Mouse (Mus musculus) frontal cortex, postnatal 25 days (tissue): Measurements from ENCODE around the gene Mrps23.
"Not testable (repeated sequence)": the region's sequence is repeated elsewhere in the genome, so short reads cannot be mapped to it uniquely, and the experiment has no call there.

Experiments used
- DNase-seq, 2 experiments: peaks; one replicate each; pipeline ENCODE4 v3.0.0; 2022; ENCODE audit warnings: low spot score in 2 of 2

The Mrps23 gene

GRCm38 (mm10) chr11:88173386-88174025 lies 30.7 kb upstream of the Mrps23 start:
- DNase-seq, result no peak

- no peak for DNase-seq
These were observed 23.7 kb upstream of the Mrps23 start for GRCm38 (mm10) chr11:88180467-88180958.

DNA sequence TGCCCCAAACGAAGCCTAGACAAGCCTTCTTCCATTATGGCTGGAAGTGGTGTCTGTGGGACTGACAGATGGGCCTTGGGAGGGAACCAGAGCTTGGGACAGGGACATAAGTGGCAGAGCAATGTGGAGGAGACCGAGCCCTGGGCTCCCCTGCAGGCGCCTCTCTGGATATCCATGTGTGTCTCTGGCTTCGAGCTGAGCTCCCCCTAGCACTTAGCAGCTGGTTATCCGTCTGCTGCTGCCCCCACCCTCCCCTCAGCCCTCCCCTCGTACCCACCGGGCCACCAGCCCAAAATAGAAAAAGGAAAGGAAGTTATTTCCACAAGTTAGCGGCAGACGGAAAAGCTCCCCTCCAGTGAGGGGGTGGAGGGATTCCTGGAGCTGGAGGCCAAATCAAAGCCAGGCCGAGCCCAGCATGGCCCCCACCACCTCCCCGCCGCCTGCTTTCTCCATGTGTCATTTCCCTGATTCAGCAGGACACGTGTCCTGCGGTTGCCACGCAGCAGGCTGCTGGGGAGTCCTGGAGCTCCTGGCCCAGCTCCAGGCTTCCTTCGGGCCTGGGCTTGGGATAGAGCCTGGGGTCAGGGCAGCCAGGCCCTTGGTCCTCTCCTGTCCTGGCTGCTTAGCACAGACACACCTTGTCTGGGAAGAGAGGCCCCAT lies 23.1 kb upstream of the Mrps23 start:
- peak in 1 of 2 experiments; percentile 19 for DNase-seq

- no peak for DNase-seq
These were observed 19.5 kb upstream of the Mrps23 start for GRCm38 (mm10) chr11:88184632-88185180.

- no peak for DNase-seq
These were observed 17.9 kb upstream of the Mrps23 start for GRCm38 (mm10) chr11:88186078-88186946.

- DNase-seq, result no peak
These were observed 17.3 kb upstream of the Mrps23 start for GRCm38 (mm10) chr11:88186947-88187243.

DNA sequence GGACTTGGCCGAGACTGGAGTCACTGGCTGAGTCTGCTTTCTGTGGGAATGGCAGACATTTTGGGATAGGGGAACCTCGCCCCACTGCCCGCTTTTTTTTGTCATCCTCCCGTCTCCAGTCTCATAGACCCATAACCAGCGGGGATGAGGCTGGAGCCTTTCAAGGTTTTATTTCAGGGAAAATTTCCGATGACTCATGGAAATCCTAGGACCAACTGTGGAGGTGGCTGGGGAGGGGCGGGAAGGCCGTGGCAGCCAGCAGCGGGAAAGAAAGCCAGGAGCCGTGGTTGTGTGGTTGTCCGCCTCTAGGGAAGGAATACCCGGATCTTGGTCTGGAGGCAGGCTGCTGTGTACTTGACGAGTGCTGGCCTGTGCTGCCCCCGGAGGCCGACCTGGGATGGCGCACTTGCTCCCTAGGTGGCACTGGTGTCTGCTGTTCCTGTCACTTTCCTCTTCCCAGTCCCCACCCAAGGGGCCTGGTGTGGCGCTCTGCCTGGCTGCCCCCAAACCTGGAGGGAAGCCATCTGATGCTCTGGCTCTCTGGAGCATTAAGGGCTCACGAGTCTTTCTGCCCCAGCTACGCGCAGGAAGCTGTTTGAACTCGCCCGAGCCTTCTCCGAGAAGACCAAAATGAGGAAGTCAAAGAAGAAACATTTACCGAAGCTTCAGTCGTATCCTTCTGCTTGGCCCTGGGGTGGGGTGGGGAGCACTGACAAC lies 16.6 kb upstream of the Mrps23 start:
- DNase-seq, result peak; percentile 65 to 73

- DNase-seq, result no peak
These were observed 16.0 kb upstream of the Mrps23 start for GRCm38 (mm10) chr11:88188216-88188615.

DNA sequence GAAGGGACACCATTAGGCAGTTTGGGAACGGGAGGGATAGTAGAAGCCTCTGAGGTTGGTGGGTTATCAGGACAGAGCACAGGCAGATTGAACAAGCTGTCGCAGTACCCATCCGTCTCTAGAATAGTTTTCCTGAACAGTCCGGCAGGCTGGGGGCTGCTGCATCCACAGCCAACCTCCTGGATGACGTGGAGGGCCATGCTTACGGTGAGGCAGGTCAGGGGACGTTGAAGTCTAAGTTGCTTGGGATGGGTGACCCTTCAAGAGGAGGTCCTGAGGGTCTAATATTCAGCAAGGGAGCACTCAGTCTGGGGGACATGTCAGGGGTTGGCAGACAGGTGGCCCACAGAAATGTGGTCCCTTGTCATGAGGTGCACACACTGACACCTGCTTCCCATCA lies 15.6 kb upstream of the Mrps23 start:
- no peak for DNase-seq

DNA sequence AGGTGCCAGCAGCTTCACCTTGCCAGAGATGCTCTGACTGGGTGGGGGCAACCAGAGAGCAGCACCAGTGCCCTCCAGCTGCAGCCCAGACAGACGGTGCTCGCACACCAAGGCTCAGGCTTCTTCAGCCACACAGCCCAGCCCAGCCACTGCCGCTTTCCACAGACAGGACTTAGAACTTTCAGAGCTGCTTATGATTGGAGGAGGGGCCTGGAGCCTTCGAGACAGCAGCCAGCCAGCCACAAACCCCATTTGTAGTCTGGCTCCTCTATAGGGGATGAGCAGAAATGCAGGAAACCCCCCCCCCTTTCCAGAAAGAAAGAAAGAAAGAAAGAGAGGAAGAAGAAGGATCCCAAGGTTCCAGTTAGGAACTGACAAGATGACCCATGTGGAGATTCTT lies 11.6 kb upstream of the Mrps23 start:
- no peak for DNase-seq

- no peak for DNase-seq
These were observed 10.9 kb upstream of the Mrps23 start for GRCm38 (mm10) chr11:88193098-88193823.

- no peak for DNase-seq
These were observed 10.1 kb upstream of the Mrps23 start for GRCm38 (mm10) chr11:88193824-88194696.

DNA sequence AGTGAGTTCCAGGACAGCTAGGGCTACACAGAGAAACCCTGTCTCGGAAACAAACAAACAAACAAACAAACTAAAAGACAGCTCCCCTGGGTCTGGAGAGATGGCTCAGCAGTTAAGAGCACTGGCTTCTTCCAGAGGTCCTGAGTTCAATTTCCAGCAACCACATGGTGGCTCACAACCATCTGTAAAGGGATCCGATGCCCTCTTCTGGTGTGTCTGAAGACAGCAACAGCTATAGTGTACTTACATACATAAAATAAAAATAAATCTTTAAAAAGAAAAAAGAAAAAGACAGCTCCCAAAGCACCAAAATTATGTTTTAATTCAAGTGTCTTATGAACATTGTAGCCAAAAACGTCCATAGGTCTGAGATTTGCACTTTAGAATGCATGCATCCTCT lies 8.5 kb upstream of the Mrps23 start:
- DNase-seq, result not testable (repeated sequence)

DNA sequence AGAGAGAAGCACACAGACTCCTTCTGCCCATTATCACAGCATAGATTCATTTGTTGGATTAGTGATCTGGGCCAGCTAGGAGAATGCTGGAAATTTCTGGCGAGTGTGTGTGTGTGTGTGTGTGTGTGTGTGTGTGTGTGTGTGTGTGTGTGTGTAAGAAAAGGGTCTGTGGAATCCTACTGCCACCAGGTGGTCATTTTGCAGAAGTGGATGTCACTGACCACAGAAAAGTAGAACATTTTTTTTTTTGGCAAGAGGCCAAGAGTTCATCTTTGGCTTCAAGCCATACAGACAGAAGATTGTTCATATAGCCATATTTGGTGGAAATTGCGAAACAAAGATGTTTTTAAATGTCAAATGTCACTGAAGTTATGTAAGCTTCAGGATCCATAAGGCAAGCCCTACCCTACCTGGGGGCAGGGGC lies 7.0 kb upstream of the Mrps23 start:
- DNase-seq, result peak in 1 of 2 experiments; percentile 29

DNA sequence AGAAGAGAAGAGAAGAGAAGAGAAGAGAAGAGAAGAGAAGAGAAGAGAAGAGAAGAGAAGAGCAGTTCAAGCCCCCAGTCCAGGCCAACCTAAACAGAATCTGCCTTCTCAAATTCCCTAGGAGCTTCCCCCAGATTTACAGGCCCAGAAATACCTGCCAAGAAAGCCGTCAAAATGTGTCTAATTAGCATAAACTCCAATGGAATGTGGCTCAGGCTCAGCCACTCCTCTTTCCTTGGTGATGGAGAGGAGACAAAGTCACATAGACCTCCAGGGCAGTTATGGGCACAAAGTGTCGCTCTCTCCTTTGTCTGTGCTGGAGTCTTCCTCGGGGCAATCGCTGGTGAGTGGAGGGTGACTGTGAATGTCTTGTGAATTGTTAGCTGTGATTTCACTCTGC lies 6.0 kb upstream of the Mrps23 start:
- DNase-seq, result no peak

- DNase-seq, result no peak
These were observed 3.0 kb upstream of the Mrps23 start for GRCm38 (mm10) chr11:88201172-88201571.

DNA sequence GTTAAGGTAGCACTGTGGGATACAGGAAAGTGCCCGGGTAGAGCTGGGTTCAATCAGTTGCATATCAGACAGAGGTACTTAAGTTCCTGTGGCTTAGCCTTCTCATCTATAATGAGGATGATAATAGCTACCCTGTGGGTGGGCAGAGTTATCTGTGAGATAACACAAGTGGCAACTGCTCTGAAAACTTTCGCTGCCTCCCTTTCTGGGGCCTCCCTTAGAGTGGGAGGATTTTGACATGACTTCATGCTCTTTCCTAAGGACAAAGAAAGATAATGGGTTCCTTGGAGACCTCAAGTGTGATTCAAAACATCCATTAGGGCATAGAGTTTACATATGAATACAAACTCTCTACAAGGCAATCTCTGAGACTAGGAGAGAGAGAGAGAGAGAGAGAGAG lies 2.1 kb upstream of the Mrps23 start:
- no peak for DNase-seq

GRCm38 (mm10) chr11:88204593-88205368 lies 593 bp downstream of the Mrps23 start:
- DNase-seq, result no peak

GRCm38 (mm10) chr11:88206576-88206975 lies 2.4 kb downstream of the Mrps23 start:
- DNase-seq, result not testable (repeated sequence)
